8 mouse cellular contexts compared by ENCODE assay signal in the genomic region with DNA sequence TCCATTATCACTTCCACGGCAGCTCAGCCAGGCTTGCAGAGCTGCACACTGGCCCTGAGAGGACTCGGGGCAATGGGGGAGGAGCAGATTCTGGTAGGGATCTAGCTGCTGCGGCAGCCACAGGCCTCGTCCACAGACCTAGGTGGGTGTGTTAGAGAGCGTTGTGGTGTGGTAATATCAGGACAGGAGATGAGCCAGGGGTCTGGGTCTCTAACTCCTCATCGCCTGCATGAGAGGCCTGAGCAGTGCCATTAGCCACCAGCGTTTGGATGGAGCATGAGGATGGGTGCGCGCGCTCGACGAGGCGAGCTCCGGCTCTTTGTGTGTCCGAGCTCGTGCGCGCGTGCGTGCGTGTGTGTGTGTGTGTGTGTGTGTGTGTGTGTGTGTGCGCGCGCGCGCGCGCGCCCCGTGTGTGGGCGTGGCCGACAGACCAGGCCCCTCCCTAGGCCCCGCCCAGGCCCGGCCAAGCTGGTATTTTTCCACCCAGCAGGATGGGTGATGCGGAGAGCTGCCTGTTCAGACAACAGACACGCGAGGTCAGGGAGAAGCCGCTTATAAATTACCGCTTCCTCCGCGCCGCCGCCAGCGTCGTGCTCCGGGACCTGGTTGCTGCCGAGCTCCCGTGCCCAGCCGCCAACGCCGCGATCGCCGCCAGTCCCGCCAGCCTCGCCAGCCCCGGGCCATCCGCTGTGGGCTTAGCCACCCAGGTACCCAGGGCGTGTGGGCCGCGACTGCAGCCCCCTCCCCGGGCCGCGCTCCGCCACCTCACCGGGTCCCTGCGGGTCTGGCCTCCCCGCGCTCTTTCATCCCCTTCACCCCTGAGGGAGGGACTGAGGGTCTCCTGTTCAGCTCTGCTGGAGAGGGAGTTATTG. TPM values are rescaled to one million over a fixed set of nuclear protein-coding genes. Genes with fewer than 3 reads are reported as not detected.
A peak's percentile ranks its signal among the peaks of the same experiment; 100 is the strongest.
DNase-seq lines count a peak whose midpoint lies in the region; ATAC-seq and TF ChIP-seq lines count a peak whose summit lies in the region.

A gene (plus strand): TSS at position 452 of the 872 bp plus-strand sequence.

- H3K9me3 ChIP-seq in hindbrain, embryonic 14.5 days (ENCODE audit: control insufficient read depth, low read length): no peaks in the 10 kb centered on the region

- POLR2A ChIA-PET in Patski (lab: Charles Lee): interaction anchor here (0.6 to 1.9 kb wide), 11 partner anchors 10 to 949 kb away, joined by 3 to 6 read pairs (median 4); no protein-coding TSS in a partner anchor

- no peaks in the 10 kb centered on the region for H3K27me3 ChIP-seq in Patski
- no peaks in the 10 kb centered on the region for H3K27me3 ChIP-seq in hindbrain, embryonic 14.5 days (ENCODE audit: control insufficient read depth, insufficient read depth, low read length)

- in situ Hi-C loops in Patski (cut with MboI; ENCODE audit: low pct_unique_long_range_greater_than_20kb): no loop called here

- DNase-seq in Patski (ENCODE audit: low read depth, low spot score): no peak
- DNase-seq in cerebellum, postnatal 14 days: peak; percentile 96
- peak; percentile 84 to 86 for DNase-seq in frontal cortex, postnatal 25 days (ENCODE audit: low spot score in 2 of 2)
- peak; percentile 96 for DNase-seq in hindbrain, embryonic 14.5 days (ENCODE audit: low spot score)
- peak; percentile 92 to 95 for DNase-seq in layer of hippocampus, postnatal 36 days
- peak; percentile 92 for DNase-seq in lung, postnatal 36 days
- DNase-seq in retina, postnatal 1 day: peak; percentile 95
- peak; percentile 90 to 91 for DNase-seq in urinary bladder, adult 18-20 months (ENCODE audit: low spot score in 2 of 2)

- H3K4me1 ChIP-seq in hindbrain, embryonic 14.5 days (replicated peaks; ENCODE audit: control insufficient read depth, insufficient read depth, low read length): peaks cover 40% of the 10 kb centered on the region

- H3K9ac ChIP-seq in hindbrain, embryonic 14.5 days: peak within 1 kb of the TSS; percentile 90

- ATAC-seq in Patski: peak; percentile 10
- ATAC-seq in hindbrain, embryonic 14.5 days (ENCODE audit: low FRiP score): peak; percentile 92

- H3K27ac ChIP-seq in hindbrain, embryonic 14.5 days: peak within 1 kb of the TSS; percentile 98

- H3K36me3 ChIP-seq in hindbrain, embryonic 14.5 days (replicated peaks; ENCODE audit: control insufficient read depth, insufficient read depth): no peaks in the 10 kb centered on the region

- CTCF ChIA-PET in Patski (lab: Charles Lee): interaction anchor here (0.7 to 3.8 kb wide), 5 partner anchors 17 to 107 kb away, joined by 3 to 21 read pairs (median 3); no protein-coding TSS in a partner anchor

- WGBS in hindbrain, embryonic 14.5 days: under 1% methylated on average over 56 of the region's 69 CpGs

- peak within 1 kb of the TSS; percentile 90 for H3K4me3 ChIP-seq in hindbrain, embryonic 14.5 days (replicated peaks; ENCODE audit: low read length)

- H3K4me2 ChIP-seq in hindbrain, embryonic 14.5 days (replicated peaks): peak within 1 kb of the TSS; percentile 97

- TF ChIP-seq CTCF in Patski (IDR thresholded peaks at IDR 0.05): no peak

RNA-seq across cellular contexts. Expression of the gene that starts here (rescaled TPM):
- polyA plus RNA-seq in Patski (2021): 497 TPM
- polyA plus RNA-seq in hindbrain, embryonic 14.5 days (2014; fragmentation: Nextera tagmentation; extraction: Ambion mirVana): 91.6 and 98.5 TPM in 2 replicates
- total RNA-seq in layer of hippocampus, postnatal 36 days (2021): 100 to 1,000 TPM; 116 to 118 TPM
